Mouse (Mus musculus) heart, embryonic 14.5 days (tissue): ENCODE measurements around the gene Acsm5. TPM values are rescaled to one million over a fixed set of nuclear protein-coding genes. Genes with fewer than 3 reads are reported as not detected.

Experiments used
- polyA plus RNA-seq: library from polyadenylated mRNA; unstranded; fragments of >200 nt; fragmentation: Nextera tagmentation; extraction: Ambion mirVana; gene quantifications from 2 replicates; pipeline ENCODE4 v1.2.1, GENCODE M21; 2014

The Acsm5 gene
- polyA plus RNA-seq, 1 experiment from 2014 or later = not detected

Other genes with a start within 250 kb of the Acsm5 start
- not detected in 2 replicates for gene Gp2, start 60.2 kb upstream of the Acsm5 start, polyA plus RNA-seq
- gene Umod, start 40.2 kb upstream of the Acsm5 start, polyA plus RNA-seq = not detected in 2 replicates
- not detected in 2 replicates for gene Pdilt, start 4.0 kb downstream of the Acsm5 start, polyA plus RNA-seq
- not detected in 2 replicates for gene Acsm2, start 34.9 kb downstream of the Acsm5 start, polyA plus RNA-seq
- gene Acsm1, start 87.6 kb downstream of the Acsm5 start, polyA plus RNA-seq = not detected in 2 replicates
- not detected in 2 replicates for gene Acsm4, start 170.6 kb downstream of the Acsm5 start, polyA plus RNA-seq
- 51.6 and 55.9 TPM in 2 replicates for gene Thumpd1, start 201.3 kb downstream of the Acsm5 start, polyA plus RNA-seq
- 0.15 TPM in 1 of 2 replicates, not detected in the other for gene Acsm3, start 241.5 kb downstream of the Acsm5 start, polyA plus RNA-seq